Mouse (Mus musculus) liver, adult 2 months (tissue): ENCODE results near the gene Muc20. TPM values are rescaled to one million over a fixed set of nuclear protein-coding genes. Genes with fewer than 3 reads are reported as not detected.

Experiments
- DNase-seq: peaks from one replicate; pipeline ENCODE4 v3.0.0-alpha.2; 2011; ENCODE audit warnings: low read depth, low spot score; ENCODE audit errors: extremely low read depth
- H3K27ac ChIP-seq: fragments of 200-500 bp; replicated peaks from 2 replicates; pipeline ENCODE4 v1.5.1; 2012; ENCODE audit warnings: low read depth, mild to moderate bottlenecking, control low read depth, inconsistent platforms, low read length; ENCODE audit not compliant: insufficient read depth
- H3K27me3 ChIP-seq: fragments of 200-500 bp; 2 replicates; pipeline ENCODE4 v1.6.1; 2012; ENCODE audit warnings: mild to moderate bottlenecking, moderate library complexity, low read length, inconsistent platforms; ENCODE audit not compliant: control insufficient read depth, insufficient read depth
- H3K36me3 ChIP-seq: fragments of 200-500 bp; 2 replicates; pipeline ENCODE4 v1.6.1; 2012; ENCODE audit warnings: low read length, inconsistent platforms; ENCODE audit not compliant: control insufficient read depth, insufficient read depth
- H3K4me1 ChIP-seq: fragments of 200-500 bp; 2 replicates; pipeline ENCODE4 v1.6.1; 2011; ENCODE audit warnings: low read length; ENCODE audit not compliant: control insufficient read depth, insufficient read depth
- H3K4me3 ChIP-seq: fragments of 200-500 bp; 2 replicates; pipeline ENCODE4 v1.5.1; 2011; ENCODE audit warnings: low read depth, mild to moderate bottlenecking, control low read depth, low read length, moderate library complexity; ENCODE audit not compliant: insufficient read depth
- H3K79me2 ChIP-seq: fragments of 200-500 bp; 2 replicates; pipeline ENCODE4 v1.6.1; 2012; ENCODE audit warnings: inconsistent platforms, mild to moderate bottlenecking, low read length, moderate library complexity; ENCODE audit not compliant: control insufficient read depth, insufficient read depth
- H3K9ac ChIP-seq: fragments of 200-500 bp; 2 replicates; pipeline ENCODE4 v1.6.1; 2012; ENCODE audit warnings: low read depth, mild to moderate bottlenecking, control low read depth, inconsistent platforms, low read length
- CTCF ChIP-seq: fragments of 200-500 bp; IDR thresholded peaks from 2 replicates; pipeline ENCODE4 v1.5.1; 2011; ENCODE audit warnings: low read depth, low read length, control low read depth
- POLR2A ChIP-seq: fragments of 200-500 bp; IDR thresholded peaks from 2 replicates; pipeline ENCODE4 v1.6.1; 2011; ENCODE audit warnings: low read length, control low read depth; ENCODE audit not compliant: insufficient read depth; ENCODE audit errors: extremely low read depth
- WGBS: fragments of 180-500 bp; shearing (Covaris S2); methylation state at CpG from one replicate; pipeline ENCODE4 v1.1.7; 2018; 5-methylcytosine and 5-hydroxymethylcytosine counted together
- polyA plus RNA-seq: library from polyadenylated mRNA; depleted of rRNA; stranded (reverse); fragments of >200 nt; gene quantifications from 2 replicates; pipeline ENCODE4 v1.2.3, GENCODE M21; 2012
- total RNA-seq: library from RNA; depleted of rRNA; stranded (reverse); fragments of >200 nt; gene quantifications from 2 replicates; pipeline ENCODE4 v1.2.3, GENCODE M21; 2014

Muc20 gene
- total and polyA plus RNA-seq, 2 experiments, result not detected

- WGBS, result 64% methylated on average over 6 of the region's 6 CpGs
- Histone ChIP-seq H3K79me2 (no peaks in the 10 kb centered on the region), H3K4me1 (peaks cover 4% of the 10 kb centered on the region; the same call in 1 of the 2 replicates), H3K36me3 (no peaks in the 10 kb centered on the region), H3K27ac (no peak overlapping the region), H3K9ac (no peak overlapping the region), H3K4me3 (no peak overlapping the region), H3K27me3 (no peaks in the 10 kb centered on the region)
- TF ChIP-seq CTCF (no peak), POLR2A (no peak)
- no peak for DNase-seq
Measured at GRCm38 (mm10) chr16:32764961-32765360, 32.3 kb downstream of the Muc20 start.

GRCm38 (mm10) chr16:32764550-32764949 lies 32.7 kb downstream of the Muc20 start:
- no peaks in the 10 kb centered on the region for H3K27me3 ChIP-seq
- no peaks in the 10 kb centered on the region for H3K79me2 ChIP-seq
- H3K4me3 ChIP-seq, result no peak overlapping the region
- H3K27ac ChIP-seq, result no peak overlapping the region
- TF ChIP-seq POLR2A (no peak), CTCF (no peak)
- H3K9ac ChIP-seq, result no peak overlapping the region
- peak; percentile 24 for DNase-seq
- WGBS, result 46% methylated on average over 2 of the region's 2 CpGs
- H3K4me1 ChIP-seq, result peaks cover 4% of the 10 kb centered on the region; the same call in 1 of the 2 replicates
- H3K36me3 ChIP-seq, result no peaks in the 10 kb centered on the region

GRCm38 (mm10) chr16:32750242-32751127 lies 46.8 kb downstream of the Muc20 start:
- Histone ChIP-seq H3K4me3 (no peak overlapping the region), H3K27me3 (no peaks in the 10 kb centered on the region), H3K27ac (no peak overlapping the region), H3K36me3 (no peaks in the 10 kb centered on the region), H3K4me1 (no peaks in the 10 kb centered on the region), H3K79me2 (no peaks in the 10 kb centered on the region), H3K9ac (no peak overlapping the region)
- TF ChIP-seq CTCF (no peak), POLR2A (no peak)
- DNase-seq, result no peak
- WGBS, result 83% methylated on average over 5 of the region's 5 CpGs

GRCm38 (mm10) chr16:32745852-32746251 lies 51.4 kb downstream of the Muc20 start:
- no peak overlapping the region for H3K27ac ChIP-seq
- 68% methylated on average over 6 of the region's 6 CpGs for WGBS
- no peak overlapping the region for H3K9ac ChIP-seq
- TF ChIP-seq CTCF, result no peak
- no peak for TF ChIP-seq POLR2A
- no peaks in the 10 kb centered on the region for H3K4me1 ChIP-seq
- no peaks in the 10 kb centered on the region for H3K79me2 ChIP-seq
- DNase-seq, result no peak
- no peak overlapping the region for H3K4me3 ChIP-seq
- no peaks in the 10 kb centered on the region for H3K36me3 ChIP-seq
- no peaks in the 10 kb centered on the region for H3K27me3 ChIP-seq

GRCm38 (mm10) chr16:32742712-32743111 lies 54.5 kb downstream of the Muc20 start:
- no peak for DNase-seq
- no peak overlapping the region for H3K9ac ChIP-seq

GRCm38 (mm10) chr16:32741366-32741765 lies 55.9 kb downstream of the Muc20 start:
- Histone ChIP-seq H3K27me3 (no peaks in the 10 kb centered on the region), H3K4me1 (peaks cover 4% of the 10 kb centered on the region; the same call in 1 of the 2 replicates), H3K27ac (no peak overlapping the region), H3K79me2 (no peaks in the 10 kb centered on the region), H3K9ac (no peak overlapping the region), H3K4me3 (no peak overlapping the region), H3K36me3 (no peaks in the 10 kb centered on the region)
- TF ChIP-seq CTCF, result no peak
- no peak for TF ChIP-seq POLR2A
- WGBS, result 78% methylated on average over 9 of the region's 9 CpGs
- DNase-seq, result no peak

More at GRCm38 (mm10) chr16:32742712-32743111, 54.5 kb downstream of the Muc20 start:
- Histone ChIP-seq H3K36me3 (no peaks in the 10 kb centered on the region), H3K27me3 (no peaks in the 10 kb centered on the region), H3K4me3 (no peak overlapping the region), H3K79me2 (no peaks in the 10 kb centered on the region), H3K27ac (no peak overlapping the region), H3K4me1 (peaks cover 4% of the 10 kb centered on the region; the same call in 1 of the 2 replicates)
- 92% methylated on average over 2 of the region's 2 CpGs for WGBS
- TF ChIP-seq POLR2A (no peak), CTCF (no peak)
